Mouse (Mus musculus) CH12.LX (cell line): ENCODE data around the gene Gramd1b. TPM values are rescaled to one million over a fixed set of nuclear protein-coding genes. Genes with fewer than 3 reads are reported as not detected.

Source experiments
- DNase-seq: peaks from one replicate; pipeline ENCODE4 v3.0.0-alpha.2; 2013; ENCODE audit errors: extremely low read depth
- H3K27ac ChIP-seq: 2 replicates; pipeline ENCODE4 v1.5.1; 2012; ENCODE audit warnings: low read depth, mild to moderate bottlenecking, control low read depth, moderate library complexity; ENCODE audit not compliant: insufficient read depth
- H3K27me3 ChIP-seq: replicated peaks from 2 replicates; pipeline ENCODE3; 2012; ENCODE audit warnings: inconsistent platforms
- H3K36me3 ChIP-seq, 2 experiments: replicated peaks in 1 of 2; 2 replicates each; pipeline versions ENCODE3 to v1.6.1; 2012; ENCODE audit warnings: inconsistent platforms in 1 of 2, low read length in 1 of 2, mild to moderate bottlenecking in 1 of 2, mixed read lengths in 1 of 2, moderate library complexity in 1 of 2; ENCODE audit not compliant: control insufficient read depth in 1 of 2, insufficient read depth in 1 of 2
- H3K4me1 ChIP-seq, 2 experiments: 2 replicates each; pipeline ENCODE4 v1.6.1; 2012; ENCODE audit warnings: inconsistent platforms in 1 of 2, moderate library complexity in 1 of 2; ENCODE audit not compliant: insufficient read depth in 2 of 2, control insufficient read depth in 1 of 2
- H3K4me2 ChIP-seq: 2 replicates; pipeline ENCODE4 v1.6.1; 2012; ENCODE audit warnings: low read depth, mild to moderate bottlenecking, control low read depth; ENCODE audit not compliant: poor library complexity, insufficient read depth, severe bottlenecking
- H3K4me3 ChIP-seq, 3 experiments: fragments of 150-350 bp in 1 of 3; sonication (generic) in 1 of 3; replicated peaks in 1 of 3; 2 replicates each; pipeline versions ENCODE3 to v1.5.1; 2011 to 2012; ENCODE audit warnings: low read depth in 2 of 3, low read length in 2 of 3, mild to moderate bottlenecking in 2 of 3, moderate library complexity in 2 of 3, control low read depth in 1 of 3, improper control_type of control experiment in 1 of 3, inconsistent platforms in 1 of 3, mixed read lengths in 1 of 3; ENCODE audit not compliant: poor library complexity in 1 of 3
- H3K79me2 ChIP-seq: replicated peaks from 2 replicates; pipeline ENCODE4 v1.6.1; 2012; ENCODE audit warnings: mild to moderate bottlenecking, moderate library complexity; ENCODE audit not compliant: control insufficient read depth, poor library complexity, insufficient read depth, severe bottlenecking; ENCODE audit errors: extremely low read depth
- H3K9ac ChIP-seq: 2 replicates; pipeline ENCODE4 v1.6.1; 2012; ENCODE audit warnings: low read depth, mild to moderate bottlenecking, control low read depth, moderate library complexity; ENCODE audit not compliant: insufficient read depth
- H3K9me3 ChIP-seq: replicated peaks from 2 replicates; pipeline ENCODE3; 2012; ENCODE audit warnings: low read length, inconsistent platforms, mixed read lengths
- BHLHE40 ChIP-seq: IDR thresholded peaks from 2 replicates; pipeline ENCODE4 v1.6.1; 2011; ENCODE audit warnings: mild to moderate bottlenecking, low read depth, low read length, improper control_type of control experiment
- CHD2 ChIP-seq: IDR thresholded peaks from 2 replicates; pipeline ENCODE4 v1.6.1; 2011; ENCODE audit warnings: low read length, improper control_type of control experiment
- E2F4 ChIP-seq: IDR thresholded peaks from 2 replicates; pipeline ENCODE4 v1.6.1; 2011; ENCODE audit warnings: low read depth, low read length, improper control_type of control experiment; ENCODE audit not compliant: insufficient replicate concordance
- ELF1 ChIP-seq: IDR thresholded peaks from 2 replicates; pipeline ENCODE4 v1.6.1; 2014; ENCODE audit warnings: low read depth, mild to moderate bottlenecking, inconsistent platforms, low read length, improper control_type of control experiment
- EP300 ChIP-seq: IDR thresholded peaks from 2 replicates; pipeline ENCODE4 v1.6.1; 2011; ENCODE audit warnings: low read length, improper control_type of control experiment
- ETS1 ChIP-seq: conservative IDR thresholded peaks from 2 replicates; pipeline ENCODE4 v1.6.1; 2012; ENCODE audit warnings: low read depth, mild to moderate bottlenecking, inconsistent platforms, low read length, improper control_type of control experiment, moderate library complexity
- HCFC1 ChIP-seq: IDR thresholded peaks from 2 replicates; pipeline ENCODE4 v1.6.1; 2012; ENCODE audit warnings: low read depth, mild to moderate bottlenecking, inconsistent platforms, low read length, improper control_type of control experiment
- KAT2A ChIP-seq: IDR thresholded peaks from 2 replicates; pipeline ENCODE4 v1.6.1; 2012; ENCODE audit warnings: low read length, improper control_type of control experiment, inconsistent platforms; ENCODE audit not compliant: insufficient replicate concordance
- MAFK ChIP-seq: IDR thresholded peaks from 2 replicates; pipeline ENCODE4 v1.6.1; 2011; ENCODE audit warnings: low read length, improper control_type of control experiment; ENCODE audit not compliant: insufficient replicate concordance
- MAZ ChIP-seq: IDR thresholded peaks from 2 replicates; pipeline ENCODE4 v1.6.1; 2012; ENCODE audit warnings: low read depth, mild to moderate bottlenecking, inconsistent platforms, low read length, improper control_type of control experiment, moderate library complexity
- MEF2A ChIP-seq: IDR thresholded peaks from 2 replicates; pipeline ENCODE4 v1.6.1; 2014; ENCODE audit warnings: low read depth, mild to moderate bottlenecking, inconsistent platforms, low read length, improper control_type of control experiment, borderline replicate concordance
- MXI1 ChIP-seq: IDR thresholded peaks from 2 replicates; pipeline ENCODE4 v1.6.1; 2011; ENCODE audit warnings: mild to moderate bottlenecking, low read depth, low read length, improper control_type of control experiment
- NRF1 ChIP-seq: IDR thresholded peaks from 2 replicates; pipeline ENCODE4 v1.6.1; 2014; ENCODE audit warnings: low read depth, mild to moderate bottlenecking, inconsistent platforms, low read length, improper control_type of control experiment, moderate library complexity
- POLR2A ChIP-seq: IDR thresholded peaks from 2 replicates; pipeline ENCODE4 v1.6.1; 2011; ENCODE audit warnings: low read depth, mild to moderate bottlenecking, improper control_type of control experiment, low read length
- POLR2AphosphoS2 ChIP-seq: IDR thresholded peaks from 2 replicates; pipeline ENCODE4 v1.6.1; 2011; ENCODE audit warnings: low read depth, low read length, improper control_type of control experiment
- RAD21 ChIP-seq: IDR thresholded peaks from 2 replicates; pipeline ENCODE4 v1.6.1; 2011; ENCODE audit warnings: low read depth, mild to moderate bottlenecking, low read length, improper control_type of control experiment, moderate library complexity
- SMC3 ChIP-seq: IDR thresholded peaks from 2 replicates; pipeline ENCODE4 v1.6.1; 2011; ENCODE audit warnings: low read depth, low read length, improper control_type of control experiment
- TCF12 ChIP-seq: IDR thresholded peaks from 2 replicates; pipeline ENCODE4 v1.6.1; 2014; ENCODE audit warnings: low read depth, mild to moderate bottlenecking, inconsistent platforms, low read length, improper control_type of control experiment
- UBTF ChIP-seq: IDR thresholded peaks from 2 replicates; pipeline ENCODE4 v1.6.1; 2012; ENCODE audit warnings: low read depth, mild to moderate bottlenecking, inconsistent platforms, low read length, improper control_type of control experiment, moderate library complexity
- USF1 ChIP-seq: IDR thresholded peaks from 2 replicates; pipeline ENCODE4 v1.6.1; 2014; ENCODE audit warnings: low read depth, mild to moderate bottlenecking, inconsistent platforms, low read length, improper control_type of control experiment
- USF2 ChIP-seq: conservative IDR thresholded peaks from 2 replicates; pipeline ENCODE4 v1.6.1; 2011; ENCODE audit warnings: low read depth, low read length, improper control_type of control experiment
- ZC3H11A ChIP-seq: IDR thresholded peaks from 2 replicates; pipeline ENCODE4 v1.6.1; 2012; ENCODE audit warnings: low read depth, mild to moderate bottlenecking, inconsistent platforms, low read length, improper control_type of control experiment
- ZKSCAN1 ChIP-seq: IDR thresholded peaks from 2 replicates; pipeline ENCODE4 v1.6.1; 2012; ENCODE audit warnings: low read depth, inconsistent platforms, low read length, improper control_type of control experiment, borderline replicate concordance
- ZMIZ1 ChIP-seq: IDR thresholded peaks from 2 replicates; pipeline ENCODE4 v1.6.1; 2012; ENCODE audit warnings: low read depth, mild to moderate bottlenecking, inconsistent platforms, low read length, improper control_type of control experiment
- ZNF384 ChIP-seq: IDR thresholded peaks from 2 replicates; pipeline ENCODE4 v1.6.1; 2012; ENCODE audit warnings: low read depth, low read length, improper control_type of control experiment, inconsistent platforms
- dilution Hi-C: fragments of 300-500 bp; cut with MboI; formaldehyde crosslinking; loops from 2 replicates; pipeline ENCODE4 v1.14.3; 2020; ENCODE audit warnings: low sequenced_read_pairs; ENCODE audit not compliant: extremely low pct_unique_long_range_greater_than_20kb, extremely low pct_ligation_motif_present
- in situ Hi-C: fragments of 300-500 bp; cut with MboI; formaldehyde crosslinking; loops from 3 replicates; pipeline ENCODE4 v1.14.3; 2019; ENCODE audit warnings: low sequenced_read_pairs, low pct_ligation_motif_present, low pct_unique_long_range_greater_than_20kb, mixed read lengths
- polyA plus RNA-seq: library from polyadenylated mRNA; unstranded; fragments of >175 nt; gene quantifications from 2 replicates; pipeline ENCODE4 v1.2.1, GENCODE M21; 2012; ENCODE audit warnings: low read depth; ENCODE audit not compliant: insufficient read length
- total RNA-seq, 2 experiments: library from RNA; depleted of rRNA; stranded (reverse); fragments of 300-350 nt in 1 of 2; fragments of >200 nt in 1 of 2; gene quantifications; 2 replicates each; pipeline ENCODE4 v1.2.3; 2012 to 2014

The Gramd1b gene
- total and polyA plus RNA-seq, 3 experiments = 13.3 to 40.8 (median 16.7) TPM

DNA sequence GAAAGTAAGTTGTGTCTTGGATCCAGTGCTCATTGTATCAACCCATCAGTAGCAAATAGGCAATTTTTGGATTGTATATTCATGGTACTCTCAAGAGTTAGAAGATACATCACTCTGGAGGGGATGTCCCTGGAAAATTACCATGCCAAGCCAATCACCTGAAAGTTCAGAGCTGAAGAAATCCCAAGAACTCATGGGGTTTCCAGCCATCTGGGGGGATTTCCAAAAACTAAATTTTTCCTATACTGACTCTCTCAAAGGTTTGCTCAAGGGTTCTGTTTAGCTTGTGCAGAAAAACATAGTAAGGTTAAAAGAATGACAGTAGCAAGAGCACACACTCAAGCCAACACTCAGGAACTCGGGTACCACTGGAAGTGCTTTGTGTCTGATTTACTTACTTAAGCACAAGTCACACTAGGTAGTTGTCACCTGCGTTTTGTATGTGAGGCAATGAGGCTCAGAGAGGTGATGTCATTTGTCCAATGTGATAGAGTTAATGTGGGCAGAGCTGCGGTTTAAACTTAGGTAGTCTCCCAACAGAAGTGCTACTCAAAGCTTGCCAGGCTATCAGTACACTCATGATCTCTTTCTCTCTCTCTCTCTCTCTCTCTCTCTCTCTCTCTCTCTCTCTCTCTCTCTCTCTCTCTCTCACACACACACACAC is 6.0 kb upstream of the Gramd1b start (continued):
- TF ChIP-seq ZMIZ1 = no peak
- TF ChIP-seq CHD2 = no peak
- no peak for TF ChIP-seq MAFK
- TF ChIP-seq ELF1 = no peak
- no peak for TF ChIP-seq KAT2A
- TF ChIP-seq ZKSCAN1 = no peak
- TF ChIP-seq SMC3 = no peak
- peak; percentile 68; the same call in 1 of the 2 replicates for TF ChIP-seq BHLHE40
- TF ChIP-seq MXI1 = no peak; the same call in 1 of the 2 replicates

DNA sequence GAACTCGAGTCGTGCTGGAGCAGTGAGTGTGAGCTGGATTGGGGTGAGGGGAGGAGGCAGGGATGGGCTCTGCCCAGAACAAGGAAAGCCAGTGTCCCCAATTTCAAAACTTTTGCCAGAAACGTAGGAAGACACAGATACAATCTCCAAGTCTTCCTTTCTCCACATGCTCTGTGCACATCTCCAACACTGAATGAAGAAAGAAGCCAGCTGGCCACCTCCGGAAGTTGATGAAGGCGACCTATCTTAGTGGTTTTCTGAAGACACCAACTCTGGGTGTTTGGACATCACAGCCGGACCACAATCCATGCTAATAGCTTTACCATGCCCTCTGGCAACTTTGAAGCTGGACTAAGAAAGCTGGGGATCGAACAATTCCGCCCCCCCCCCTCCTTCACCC is 647 bp downstream of the Gramd1b start:
- in situ Hi-C loops (no loop called here), dilution Hi-C loops (no loop called here)
- H3K9me3 ChIP-seq = peaks cover 2% of the 10 kb centered on the region
- no peak overlapping the region for H3K4me3 ChIP-seq
- TF ChIP-seq USF1 (no peak), SMC3 (no peak), NRF1 (no peak), TCF12 (no peak), CHD2 (no peak)
- H3K4me2 ChIP-seq = no peak overlapping the region
- no peaks in the 10 kb centered on the region for H3K36me3 ChIP-seq
- H3K27ac ChIP-seq = no peak overlapping the region
- DNase-seq = no peak
- no peaks in the 10 kb centered on the region for H3K79me2 ChIP-seq
- no peak overlapping the region for H3K9ac ChIP-seq
- no peaks in the 10 kb centered on the region for H3K27me3 ChIP-seq
- H3K4me1 ChIP-seq = peaks cover 17 to 52% of the 10 kb centered on the region in 2 experiments

DNA sequence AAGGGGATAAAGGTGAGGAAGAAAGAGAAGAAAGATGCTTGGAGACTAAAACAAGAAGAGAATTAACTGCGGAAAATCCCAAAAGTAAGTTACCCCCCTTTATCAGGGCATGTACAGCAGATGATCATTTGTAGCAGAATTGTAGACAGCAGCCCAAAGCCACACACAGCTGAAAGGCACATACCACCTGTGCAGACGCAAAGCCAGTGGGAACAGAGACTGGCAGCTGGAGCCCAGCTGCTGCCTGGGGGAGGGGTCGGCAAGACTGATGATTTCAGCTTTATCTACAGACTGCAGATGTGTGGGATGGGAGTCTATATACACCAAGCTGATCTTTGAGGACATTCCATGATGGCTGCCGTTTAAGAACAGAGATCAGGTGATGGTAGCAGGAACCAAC is 2.5 kb downstream of the Gramd1b start:
- no peaks in the 10 kb centered on the region for H3K79me2 ChIP-seq
- peak; percentile 42 for DNase-seq
- TF ChIP-seq POLR2A (no peak), NRF1 (no peak), HCFC1 (no peak), ZC3H11A (no peak), ETS1 (peak; percentile 90), KAT2A (no peak), MXI1 (no peak), MAFK (no peak), RAD21 (no peak), ZNF384 (no peak), UBTF (no peak), USF2 (no peak), EP300 (peak; percentile 60; the same call in 1 of the 2 replicates), MEF2A (0 out of 2 replicates have a peak, but pooled peaks have one; percentile 21), POLR2AphosphoS2 (no peak), E2F4 (no peak), MAZ (no peak), TCF12 (peak; percentile 92)
- H3K4me3 ChIP-seq = no peak overlapping the region
- no peak overlapping the region for H3K27ac ChIP-seq
- no peaks in the 10 kb centered on the region for H3K27me3 ChIP-seq
- in situ Hi-C loops (no loop called here), dilution Hi-C loops (no loop called here)
- no peaks in the 10 kb centered on the region for H3K36me3 ChIP-seq
- H3K9me3 ChIP-seq = no peaks in the 10 kb centered on the region
- no peak overlapping the region for H3K4me2 ChIP-seq
- no peak overlapping the region for H3K9ac ChIP-seq
- H3K4me1 ChIP-seq = peaks cover 14 to 44% of the 10 kb centered on the region in 2 experiments
